Mouse (Mus musculus) left cerebral cortex, postnatal 4 days (tissue): ENCODE measurements at regions not wholly inside any gene's neighbourhood (a gene's known extent, or its start where the extent isn't known, plus 50 kb on each side); places are given as distances from the start of the nearest gene placed in this dataset.

Source experiments
- DNase-seq: peaks from one replicate; pipeline ENCODE4 v3.0.0-alpha.2; 2022
- intact Hi-C: fragments of 180-260 bp; cut with DNase I; formaldehyde crosslinking; loops from one replicate; pipeline ENCODE4 v1.15.1; 2025

- DNase-seq, result peak; percentile 33
- intact Hi-C loops, result no loop called here
Measured at GRCm38 (mm10) chr3:9200156-9200555, 409.7 kb downstream of the Zfp704 start.

GRCm38 (mm10) chr3:9198652-9199332 lies 411.1 kb downstream of the Zfp704 start:
- intact Hi-C loops, result no loop called here
- no peak for DNase-seq

GRCm38 (mm10) chr3:9195781-9196180 lies 414.1 kb downstream of the Zfp704 start:
- intact Hi-C loops, result no loop called here
- DNase-seq, result no peak

- intact Hi-C loops, result no loop called here
- peak; percentile 90 for DNase-seq
Measured at GRCm38 (mm10) chr3:9189366-9190287, 420.3 kb downstream of the Zfp704 start.

- intact Hi-C loops, result no loop called here
Measured at GRCm38 (mm10) chr3:9186364-9187120, 423.3 kb downstream of the Zfp704 start.

GRCm38 (mm10) chr3:9181576-9181975 lies 428.3 kb downstream of the Zfp704 start:
- intact Hi-C loops, result no loop called here
- DNase-seq, result no peak

More at GRCm38 (mm10) chr3:9186364-9187120, 423.3 kb downstream of the Zfp704 start:
- no peak for DNase-seq

- DNase-seq, result no peak
- intact Hi-C loops, result no loop called here
Measured at GRCm38 (mm10) chr3:9179641-9180040, 430.2 kb downstream of the Zfp704 start.

GRCm38 (mm10) chr3:9174517-9174832 lies 435.4 kb downstream of the Zfp704 start:
- no peak for DNase-seq
- intact Hi-C loops, result no loop called here

GRCm38 (mm10) chr3:9173643-9174516 lies 436.0 kb downstream of the Zfp704 start:
- peak; percentile 91 for DNase-seq
- intact Hi-C loops, result no loop called here

- no peak for DNase-seq
- intact Hi-C loops, result no loop called here
Measured at GRCm38 (mm10) chr3:9171970-9172369, 437.9 kb downstream of the Zfp704 start.

- DNase-seq, result no peak
- intact Hi-C loops, result no loop called here
Measured at GRCm38 (mm10) chr3:9168955-9169354, 440.9 kb downstream of the Zfp704 start.

- DNase-seq, result no peak
- intact Hi-C loops, result no loop called here
Measured at GRCm38 (mm10) chr3:9159073-9159472, 450.8 kb downstream of the Zfp704 start.

GRCm38 (mm10) chr3:9154172-9154571 lies 455.7 kb downstream of the Zfp704 start:
- intact Hi-C loops, result no loop called here

GRCm38 (mm10) chr3:9153690-9154089 lies 456.2 kb downstream of the Zfp704 start:
- no peak for DNase-seq
- intact Hi-C loops, result no loop called here

More at GRCm38 (mm10) chr3:9154172-9154571, 455.7 kb downstream of the Zfp704 start:
- DNase-seq, result no peak

GRCm38 (mm10) chr3:9152256-9152655 lies 457.6 kb downstream of the Zfp704 start:
- DNase-seq, result no peak
- intact Hi-C loops, result no loop called here

- intact Hi-C loops, result no loop called here
- no peak for DNase-seq
Measured at GRCm38 (mm10) chr3:9151590-9151989, 458.3 kb downstream of the Zfp704 start.

- DNase-seq, result no peak
- intact Hi-C loops, result no loop called here
Measured at GRCm38 (mm10) chr3:9148605-9149004, 461.3 kb downstream of the Zfp704 start.

- DNase-seq, result no peak
- intact Hi-C loops, result no loop called here
Measured at GRCm38 (mm10) chr3:9146481-9146880, 463.4 kb downstream of the Zfp704 start.

GRCm38 (mm10) chr3:9145612-9146011 lies 464.3 kb downstream of the Zfp704 start:
- no peak for DNase-seq
- intact Hi-C loops, result no loop called here

- DNase-seq, result no peak
- intact Hi-C loops, result no loop called here
Measured at GRCm38 (mm10) chr3:9141836-9142235, 468.0 kb downstream of the Zfp704 start.
